Mouse (Mus musculus) spleen, postnatal 10 days (tissue): Measurements from ENCODE around the gene Pth1r.

Experiments used
- DNase-seq, 2 experiments: peaks; one replicate each; pipeline ENCODE4 v3.0.0; 2021 to 2022; ENCODE audit warnings: low spot score in 2 of 2

The Pth1r gene

GRCm38 (mm10) chr9:110746961-110747360 lies at the start of gene Pth1r:
Pth1r (minus strand) TSS chr9:110747145.
- no peak for DNase-seq

GRCm38 (mm10) chr9:110790462-110790861 lies 43.5 kb upstream of the Pth1r start:
- no peak for DNase-seq

GRCm38 (mm10) chr9:110788169-110788568 lies 41.2 kb upstream of the Pth1r start:
- no peak for DNase-seq

- DNase-seq = no peak
These were observed 36.7 kb upstream of the Pth1r start for GRCm38 (mm10) chr9:110783611-110784010.

GRCm38 (mm10) chr9:110781731-110782130 lies 34.8 kb upstream of the Pth1r start:
- peak in 1 of 2 experiments; percentile 53 for DNase-seq

- peak; percentile 87 to 93 for DNase-seq
These were observed 34.3 kb upstream of the Pth1r start for GRCm38 (mm10) chr9:110781256-110781721.

- DNase-seq = no peak
These were observed 32.4 kb upstream of the Pth1r start for GRCm38 (mm10) chr9:110779242-110779913.

- DNase-seq = no peak
These were observed 31.6 kb upstream of the Pth1r start for GRCm38 (mm10) chr9:110778559-110778958.

GRCm38 (mm10) chr9:110778100-110778499 lies 31.2 kb upstream of the Pth1r start:
- DNase-seq = no peak

- DNase-seq = no peak
These were observed 28.5 kb upstream of the Pth1r start for GRCm38 (mm10) chr9:110775269-110776022.

GRCm38 (mm10) chr9:110774403-110775268 lies 27.7 kb upstream of the Pth1r start:
- no peak for DNase-seq

- DNase-seq = no peak
These were observed 25.4 kb upstream of the Pth1r start for GRCm38 (mm10) chr9:110772336-110772735.

- no peak for DNase-seq
These were observed 16.5 kb upstream of the Pth1r start for GRCm38 (mm10) chr9:110763405-110763804.

GRCm38 (mm10) chr9:110762763-110763162 lies 15.8 kb upstream of the Pth1r start:
- no peak for DNase-seq

GRCm38 (mm10) chr9:110760886-110761285 lies 13.9 kb upstream of the Pth1r start:
- no peak for DNase-seq

- peak; percentile 17 to 70 for DNase-seq
These were observed 12.3 kb upstream of the Pth1r start for GRCm38 (mm10) chr9:110759265-110759664.

- DNase-seq = peak in 1 of 2 experiments; percentile 27
These were observed 11.7 kb upstream of the Pth1r start for GRCm38 (mm10) chr9:110758605-110759004.

GRCm38 (mm10) chr9:110757816-110758215 lies 10.9 kb upstream of the Pth1r start:
- DNase-seq = no peak

GRCm38 (mm10) chr9:110753773-110754172 lies 6.8 kb upstream of the Pth1r start:
- DNase-seq = no peak

GRCm38 (mm10) chr9:110752917-110753435 lies 6.0 kb upstream of the Pth1r start:
- DNase-seq = no peak

- DNase-seq = no peak
These were observed 4.5 kb upstream of the Pth1r start for GRCm38 (mm10) chr9:110751412-110751811.
